Mouse (Mus musculus): ENCODE results near the gene Vcam1. TPM values are rescaled to one million over a fixed set of nuclear protein-coding genes. Genes with fewer than 3 reads are reported as not detected.

The Vcam1 gene
- polyA plus RNA-seq, 1 experiment from 2014 or later: 51.0 TPM

GRCm38 (mm10) chr3:116100850-116101249 lies 28.6 kb downstream of the Vcam1 start:
- ATAC-seq (ENCODE audit: low FRiP score, low read depth): no peak
- no peak overlapping the region for H3K4me2 ChIP-seq (replicated peaks)
- no peak overlapping the region for H3K4me3 ChIP-seq
- H3K27me3 ChIP-seq (replicated peaks): no peaks in the 10 kb centered on the region
- no peaks in the 10 kb centered on the region; the same call in 1 of the 2 replicates for H3K4me1 ChIP-seq
- no peaks in the 10 kb centered on the region for H3K9me3 ChIP-seq
- H3K36me3 ChIP-seq: no peaks in the 10 kb centered on the region
- H3K27ac ChIP-seq: no peak overlapping the region
- 87% methylated on average over 1 of the region's 1 CpGs for WGBS
- H3K9ac ChIP-seq: no peak overlapping the region

- Histone ChIP-seq H3K9me3 (peaks cover 4% of the 10 kb centered on the region; the same call in 1 of the 2 replicates), H3K27me3 (replicated peaks) (no peaks in the 10 kb centered on the region), H3K9ac (no peak overlapping the region), H3K4me3 (no peak overlapping the region), H3K4me1 (no peaks in the 10 kb centered on the region), H3K27ac (no peak overlapping the region), H3K36me3 (no peaks in the 10 kb centered on the region), H3K4me2 (replicated peaks) (no peak overlapping the region)
- no peak for ATAC-seq (ENCODE audit: low FRiP score, low read depth)
- WGBS: 84% methylated on average over 3 of the region's 3 CpGs
These were observed 33.6 kb downstream of the Vcam1 start for GRCm38 (mm10) chr3:116095934-116096333.

GRCm38 (mm10) chr3:116095312-116095711 lies 34.2 kb downstream of the Vcam1 start:
- WGBS: 85% methylated on average over 4 of the region's 4 CpGs
- no peak overlapping the region for H3K27ac ChIP-seq
- H3K4me3 ChIP-seq: no peak overlapping the region
- no peak for ATAC-seq (ENCODE audit: low FRiP score, low read depth)
- no peaks in the 10 kb centered on the region for H3K27me3 ChIP-seq (replicated peaks)
- H3K4me2 ChIP-seq (replicated peaks): no peak overlapping the region
- no peaks in the 10 kb centered on the region for H3K36me3 ChIP-seq
- H3K9me3 ChIP-seq: peaks cover 4% of the 10 kb centered on the region; the same call in 1 of the 2 replicates
- H3K9ac ChIP-seq: no peak overlapping the region
- H3K4me1 ChIP-seq: no peaks in the 10 kb centered on the region

DNA sequence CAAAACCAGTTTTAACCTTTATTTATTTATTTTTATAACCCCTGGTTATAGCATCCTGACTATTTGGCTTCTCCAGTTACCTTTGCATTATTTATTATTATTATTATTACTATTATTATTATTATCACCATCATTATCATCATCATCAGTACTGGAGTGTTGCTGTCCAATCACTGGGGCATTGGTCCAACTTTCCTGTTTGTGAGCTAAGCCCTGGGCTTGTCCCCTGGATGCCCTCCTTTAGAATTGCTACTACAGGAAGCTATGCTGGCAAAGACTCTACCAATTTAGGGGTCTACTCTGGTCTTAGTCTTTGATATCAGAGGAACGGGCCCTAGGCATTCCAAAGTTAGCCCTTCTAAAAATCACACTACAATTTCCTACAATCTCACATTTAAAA lies 34.6 kb downstream of the Vcam1 start:
- Histone ChIP-seq H3K9me3 (peaks cover 4% of the 10 kb centered on the region; the same call in 1 of the 2 replicates), H3K9ac (no peak overlapping the region), H3K27me3 (replicated peaks) (no peaks in the 10 kb centered on the region), H3K27ac (no peak overlapping the region), H3K4me3 (no peak overlapping the region), H3K36me3 (no peaks in the 10 kb centered on the region), H3K4me2 (replicated peaks) (no peak overlapping the region), H3K4me1 (no peaks in the 10 kb centered on the region)
- ATAC-seq (ENCODE audit: low FRiP score, low read depth): no peak
- WGBS: 89% methylated on average over 1 of the region's 1 CpGs

GRCm38 (mm10) chr3:116094288-116094687 lies 35.2 kb downstream of the Vcam1 start:
- Histone ChIP-seq H3K9ac (no peak overlapping the region), H3K9me3 (peaks cover 4% of the 10 kb centered on the region; the same call in 1 of the 2 replicates), H3K4me1 (no peaks in the 10 kb centered on the region), H3K27ac (no peak overlapping the region), H3K4me2 (replicated peaks) (no peak overlapping the region), H3K27me3 (replicated peaks) (no peaks in the 10 kb centered on the region), H3K36me3 (no peaks in the 10 kb centered on the region), H3K4me3 (no peak overlapping the region)
- ATAC-seq (ENCODE audit: low FRiP score, low read depth): no peak
- 91% methylated on average over 2 of the region's 2 CpGs for WGBS

- Histone ChIP-seq H3K4me1 (no peaks in the 10 kb centered on the region), H3K9me3 (peaks cover 10% of the 10 kb centered on the region; the same call in 1 of the 2 replicates), H3K36me3 (no peaks in the 10 kb centered on the region), H3K4me2 (replicated peaks) (no peak overlapping the region), H3K27ac (no peak overlapping the region), H3K9ac (no peak overlapping the region), H3K27me3 (replicated peaks) (no peaks in the 10 kb centered on the region), H3K4me3 (no peak overlapping the region)
- 89% methylated on average over 3 of the region's 3 CpGs for WGBS
- ATAC-seq (ENCODE audit: low FRiP score, low read depth): no peak
These were observed 36.9 kb downstream of the Vcam1 start for GRCm38 (mm10) chr3:116092547-116092946.

- Histone ChIP-seq H3K36me3 (no peaks in the 10 kb centered on the region), H3K27ac (no peak overlapping the region), H3K9ac (no peak overlapping the region), H3K9me3 (peaks cover 10% of the 10 kb centered on the region; the same call in 1 of the 2 replicates), H3K27me3 (replicated peaks) (no peaks in the 10 kb centered on the region), H3K4me1 (no peaks in the 10 kb centered on the region), H3K4me3 (no peak overlapping the region), H3K4me2 (replicated peaks) (no peak overlapping the region)
- WGBS: 86% methylated on average over 5 of the region's 5 CpGs
- ATAC-seq (ENCODE audit: low FRiP score, low read depth): no peak
These were observed 37.8 kb downstream of the Vcam1 start for GRCm38 (mm10) chr3:116091706-116092105.

- Histone ChIP-seq H3K27me3 (replicated peaks) (no peaks in the 10 kb centered on the region), H3K36me3 (no peaks in the 10 kb centered on the region), H3K4me3 (no peak overlapping the region), H3K4me1 (no peaks in the 10 kb centered on the region), H3K4me2 (replicated peaks) (no peak overlapping the region), H3K27ac (no peak overlapping the region), H3K9ac (no peak overlapping the region), H3K9me3 (0 out of 2 replicates have a peak, but pooled peaks cover 6% of the 10 kb centered on the region)
- no peak for ATAC-seq (ENCODE audit: low FRiP score, low read depth)
- 80% methylated on average over 4 of the region's 4 CpGs for WGBS
These were observed 43.5 kb downstream of the Vcam1 start for GRCm38 (mm10) chr3:116085962-116086361.

DNA sequence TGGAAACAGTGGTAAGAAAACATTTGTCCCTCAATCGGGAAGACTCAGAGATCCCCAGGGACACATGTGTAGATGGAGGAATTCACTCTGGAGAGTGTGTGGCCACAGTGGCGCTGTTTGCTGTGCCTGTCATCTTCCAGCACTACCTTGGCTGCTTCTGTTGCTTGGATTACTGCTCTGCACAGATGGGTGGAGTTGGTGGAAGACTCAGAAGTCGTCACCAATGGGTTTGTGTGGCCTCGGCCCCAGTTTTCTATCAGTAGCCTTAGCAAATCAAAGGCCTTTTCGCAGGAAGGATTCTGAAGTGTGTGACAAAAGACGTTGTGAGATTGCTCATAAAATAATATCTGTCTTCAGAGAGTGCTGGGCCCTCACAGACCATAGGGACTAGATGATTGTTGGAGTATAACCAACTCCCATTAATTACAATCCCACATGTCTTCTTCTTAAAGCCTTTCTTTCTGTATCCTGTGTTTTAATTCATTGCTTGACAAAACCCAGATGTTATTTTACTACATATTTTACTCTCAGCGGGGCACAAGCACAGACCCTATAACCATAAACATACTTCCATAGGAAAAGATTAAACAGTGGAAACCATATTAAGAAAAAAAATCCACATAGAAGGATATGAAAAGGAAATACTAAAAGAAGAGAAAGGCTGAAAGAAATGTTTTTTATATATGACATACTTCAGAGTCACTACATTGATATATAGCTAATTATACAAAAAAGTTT lies 48.4 kb downstream of the Vcam1 start:
- Histone ChIP-seq H3K4me2 (replicated peaks) (no peak overlapping the region), H3K9me3 (no peaks in the 10 kb centered on the region), H3K4me3 (no peak overlapping the region), H3K9ac (no peak overlapping the region), H3K27me3 (replicated peaks) (no peaks in the 10 kb centered on the region), H3K27ac (no peak overlapping the region), H3K4me1 (no peaks in the 10 kb centered on the region), H3K36me3 (no peaks in the 10 kb centered on the region)
- no peak for ATAC-seq (ENCODE audit: low FRiP score, low read depth)
- 77% methylated on average over 7 of the region's 7 CpGs for WGBS

GRCm38 (mm10) chr3:116080166-116080788 lies 49.2 kb downstream of the Vcam1 start:
- no peaks in the 10 kb centered on the region for H3K27me3 ChIP-seq (replicated peaks)
- 86% methylated on average over 8 of the region's 8 CpGs for WGBS
- H3K4me2 ChIP-seq (replicated peaks): no peak overlapping the region
- ATAC-seq (ENCODE audit: low FRiP score, low read depth): no peak
- no peaks in the 10 kb centered on the region for H3K9me3 ChIP-seq
- H3K4me1 ChIP-seq: no peaks in the 10 kb centered on the region
- no peak overlapping the region for H3K9ac ChIP-seq
- H3K36me3 ChIP-seq: no peaks in the 10 kb centered on the region
- no peak overlapping the region for H3K27ac ChIP-seq
- no peak overlapping the region for H3K4me3 ChIP-seq

DNA sequence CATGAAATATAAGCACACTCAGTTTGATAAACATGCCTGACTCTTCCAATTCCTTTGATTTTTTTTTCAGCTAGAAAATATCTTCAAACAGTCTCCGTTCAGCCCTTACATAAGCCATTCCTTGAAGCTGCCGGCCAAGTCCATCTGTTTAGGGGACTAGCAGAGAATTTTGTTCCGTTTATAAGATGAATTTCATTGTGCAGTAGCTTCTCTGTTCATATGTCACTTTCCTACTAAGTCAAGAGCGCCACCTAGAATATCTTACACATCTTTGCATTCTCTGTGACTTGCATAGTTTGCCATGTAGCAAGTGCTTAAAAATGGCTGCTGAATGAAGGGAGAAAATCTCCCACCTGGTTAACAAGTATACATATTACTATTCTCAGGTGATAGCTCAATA lies 51.0 kb downstream of the Vcam1 start:
- H3K27ac ChIP-seq: no peak overlapping the region
- 84% methylated on average over 4 of the region's 4 CpGs for WGBS
- no peaks in the 10 kb centered on the region for H3K4me1 ChIP-seq
- ATAC-seq (ENCODE audit: low FRiP score, low read depth): no peak
- no peaks in the 10 kb centered on the region for H3K27me3 ChIP-seq (replicated peaks)
- no peaks in the 10 kb centered on the region for H3K9me3 ChIP-seq
- no peak overlapping the region for H3K4me2 ChIP-seq (replicated peaks)
- no peaks in the 10 kb centered on the region for H3K36me3 ChIP-seq
- H3K9ac ChIP-seq: no peak overlapping the region
- H3K4me3 ChIP-seq: no peak overlapping the region

- Histone ChIP-seq H3K27me3 (replicated peaks) (no peaks in the 10 kb centered on the region), H3K9me3 (no peaks in the 10 kb centered on the region), H3K9ac (no peak overlapping the region), H3K4me3 (no peak overlapping the region), H3K4me2 (replicated peaks) (no peak overlapping the region), H3K4me1 (no peaks in the 10 kb centered on the region), H3K27ac (no peak overlapping the region), H3K36me3 (no peaks in the 10 kb centered on the region)
- ATAC-seq (ENCODE audit: low FRiP score, low read depth): no peak
- WGBS: 87% methylated on average over 2 of the region's 2 CpGs
These were observed 52.7 kb downstream of the Vcam1 start for GRCm38 (mm10) chr3:116076739-116077138.

- H3K9me3 ChIP-seq: no peaks in the 10 kb centered on the region
- 95% methylated on average over 2 of the region's 2 CpGs for WGBS
- H3K4me2 ChIP-seq (replicated peaks): no peak overlapping the region
- no peaks in the 10 kb centered on the region for H3K4me1 ChIP-seq
- no peaks in the 10 kb centered on the region for H3K27me3 ChIP-seq (replicated peaks)
- H3K27ac ChIP-seq: no peak overlapping the region
- H3K36me3 ChIP-seq: no peaks in the 10 kb centered on the region
- no peak for ATAC-seq (ENCODE audit: low FRiP score, low read depth)
- H3K4me3 ChIP-seq: no peak overlapping the region
- no peak overlapping the region for H3K9ac ChIP-seq
These were observed 56.9 kb downstream of the Vcam1 start for GRCm38 (mm10) chr3:116072584-116072983.
